Mouse (Mus musculus) liver, embryonic 16.5 days (tissue): ENCODE results near the gene Nfix. TPM values are rescaled to one million over a fixed set of nuclear protein-coding genes. Genes with fewer than 3 reads are reported as not detected.

Experiments
- ATAC-seq: fragments of 200-750 bp; cut with Nextera tagmentation; 2 replicates; pipeline ENCODE4 v1.8.0; 2017; ENCODE audit warnings: low read depth, mild to moderate bottlenecking, moderate number of reproducible peaks, moderate library complexity
- H3K27ac ChIP-seq: fragments of 300-500 bp; sonication (generic); 2 replicates; pipeline ENCODE4 v1.5.1; 2014; ENCODE audit warnings: mild to moderate bottlenecking, low read length
- H3K27me3 ChIP-seq: fragments of 300-500 bp; sonication (generic); 2 replicates; pipeline ENCODE4 v1.6.1; 2014; ENCODE audit warnings: low read depth, low read length, mixed read lengths; ENCODE audit not compliant: control insufficient read depth, insufficient read depth
- H3K36me3 ChIP-seq: fragments of 300-500 bp; sonication (generic); 2 replicates; pipeline ENCODE4 v1.6.1; 2014; ENCODE audit warnings: mild to moderate bottlenecking; ENCODE audit not compliant: control insufficient read depth, insufficient read depth
- H3K4me1 ChIP-seq: fragments of 300-500 bp; sonication (generic); 2 replicates; pipeline ENCODE4 v1.6.1; 2014; ENCODE audit warnings: low read depth, low read length, mixed read lengths; ENCODE audit not compliant: control insufficient read depth
- H3K4me2 ChIP-seq: fragments of 300-500 bp; sonication (generic); 2 replicates; pipeline ENCODE4 v1.6.1; 2014; ENCODE audit warnings: low read depth, low read length, mixed read lengths
- H3K4me3 ChIP-seq: fragments of 300-500 bp; sonication (generic); 2 replicates; pipeline ENCODE4 v1.5.1; 2014; ENCODE audit warnings: low read depth, mild to moderate bottlenecking, low read length
- H3K9ac ChIP-seq: fragments of 300-500 bp; sonication (generic); 2 replicates; pipeline ENCODE4 v1.6.1; 2014; ENCODE audit warnings: low read depth, low read length
- H3K9me3 ChIP-seq: fragments of 300-500 bp; sonication (generic); replicated peaks from 2 replicates; pipeline ENCODE4 v1.6.1; 2016; ENCODE audit warnings: low read length; ENCODE audit not compliant: control insufficient read depth
- WGBS: fragments of 180-500 bp; shearing (Covaris S2); extraction: QIAGEN DNeasy Blood & Tissue Kit; methylation state at CpG from one replicate; pipeline ENCODE4 v1.1.7; 2014; ENCODE audit not compliant: insufficient replicate concordance; 5-methylcytosine and 5-hydroxymethylcytosine counted together
- polyA plus RNA-seq: library from polyadenylated mRNA; unstranded; fragments of >200 nt; fragmentation: Nextera tagmentation; extraction: Ambion mirVana; gene quantifications from 2 replicates; pipeline ENCODE4 v1.2.1, GENCODE M21; 2015

Nfix gene
- polyA plus RNA-seq, 1 experiment from 2014 or later: 2.0 TPM

- Histone ChIP-seq H3K27me3 (no peaks in the 10 kb centered on the region), H3K4me1 (peaks cover 21% of the 10 kb centered on the region), H3K4me3 (no peak overlapping the region), H3K4me2 (no peak overlapping the region), H3K9ac (no peak overlapping the region), H3K36me3 (peaks cover 17% of the 10 kb centered on the region), H3K9me3 (no peaks in the 10 kb centered on the region), H3K27ac (no peak overlapping the region)
- ATAC-seq: no peak
- WGBS: 77% methylated on average over 4 of the region's 4 CpGs
Observed at GRCm38 (mm10) chr8:84693332-84693731, 106.8 kb downstream of the Nfix start.

DNA sequence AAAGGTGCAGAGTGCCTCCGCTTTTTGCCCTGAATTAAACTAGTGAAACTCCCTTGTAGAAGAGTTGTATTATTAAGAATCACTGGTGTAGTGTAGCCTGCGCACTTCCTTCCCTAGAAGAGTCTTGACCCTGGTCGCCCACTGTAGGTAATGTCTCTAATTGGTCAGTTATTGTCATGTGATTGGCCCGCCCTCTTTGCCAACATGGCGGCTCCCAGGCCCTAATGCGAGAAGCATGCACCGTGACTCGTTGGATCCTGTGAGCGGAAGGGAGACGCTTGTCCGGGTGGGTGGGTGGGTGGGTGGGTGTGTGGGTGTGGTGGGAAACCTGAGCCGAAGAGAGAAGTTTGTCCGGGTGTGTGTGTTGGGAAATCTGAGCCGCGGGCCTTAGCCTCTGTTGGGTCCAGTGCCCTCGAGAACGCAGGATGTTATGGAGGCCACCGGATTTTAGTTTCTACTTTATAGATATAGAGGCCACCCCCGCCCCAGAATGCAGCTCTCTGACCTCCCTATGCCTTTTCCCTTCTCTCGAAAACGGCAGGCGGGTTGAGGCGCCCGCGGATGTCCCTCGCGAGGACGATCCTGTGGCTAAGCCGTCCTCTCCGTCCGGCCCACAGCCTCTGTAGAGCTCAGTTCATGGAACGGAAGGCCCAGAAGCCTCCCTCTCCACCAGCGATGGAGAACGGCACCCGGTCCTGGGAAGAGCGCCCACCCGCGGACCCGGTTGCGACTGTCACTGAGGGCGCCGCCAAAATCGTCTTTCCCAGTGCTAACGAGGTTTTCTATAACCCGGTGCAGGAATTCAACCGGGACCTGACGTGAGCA is 110.8 kb downstream of the Nfix start:
- peak; percentile 76 for ATAC-seq
- Histone ChIP-seq H3K4me1 (peaks cover 42% of the 10 kb centered on the region), H3K4me3 (peak overlapping the region; percentile 81), H3K27ac (peak overlapping the region; percentile 46), H3K9me3 (no peaks in the 10 kb centered on the region), H3K27me3 (no peaks in the 10 kb centered on the region), H3K36me3 (0 out of 2 replicates have a peak, but pooled peaks cover 2% of the 10 kb centered on the region), H3K4me2 (peak overlapping the region; percentile 88), H3K9ac (peak overlapping the region; percentile 71)
- WGBS: under 1% methylated on average over 47 of the region's 47 CpGs

DNA sequence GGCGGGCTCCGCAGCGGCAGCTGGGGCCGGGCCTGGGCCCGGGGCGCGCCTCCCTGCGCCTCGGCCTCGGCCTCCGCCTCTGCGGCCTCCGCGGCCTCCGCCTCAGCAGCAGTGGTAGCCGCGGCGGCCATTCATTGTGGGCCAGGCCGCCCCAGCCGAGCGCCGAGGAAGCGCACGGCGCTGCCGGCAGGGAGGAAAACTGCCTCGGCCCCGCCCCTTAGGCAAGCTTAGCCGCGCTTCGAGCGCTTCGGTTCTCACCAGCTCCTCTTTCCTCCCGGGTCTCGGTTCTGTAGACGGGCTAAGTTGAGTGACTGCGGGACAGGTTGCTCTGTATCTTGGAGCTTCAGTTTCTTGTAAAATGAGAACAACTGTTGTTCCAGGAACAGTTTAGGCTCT is 112.4 kb downstream of the Nfix start, which contains the start of gene Nacc1:
Gene Nacc1 (minus strand): TSS at position 158 of the 396 bp plus-strand sequence.
- Histone ChIP-seq H3K4me1 (peaks cover 46% of the 10 kb centered on the region), H3K4me3 (peak within 1 kb of the TSS; percentile 97), H3K4me2 (peak within 1 kb of the TSS; percentile 88), H3K9ac (peak within 1 kb of the TSS; percentile 99), H3K27me3 (no peaks in the 10 kb centered on the region), H3K27ac (peak within 1 kb of the TSS; percentile 92), H3K36me3 (0 out of 2 replicates have a peak, but pooled peaks cover 2% of the 10 kb centered on the region), H3K9me3 (no peaks in the 10 kb centered on the region)
- WGBS: 0% methylated on average over 35 of the region's 37 CpGs
- peak; percentile 85 for ATAC-seq

DNA sequence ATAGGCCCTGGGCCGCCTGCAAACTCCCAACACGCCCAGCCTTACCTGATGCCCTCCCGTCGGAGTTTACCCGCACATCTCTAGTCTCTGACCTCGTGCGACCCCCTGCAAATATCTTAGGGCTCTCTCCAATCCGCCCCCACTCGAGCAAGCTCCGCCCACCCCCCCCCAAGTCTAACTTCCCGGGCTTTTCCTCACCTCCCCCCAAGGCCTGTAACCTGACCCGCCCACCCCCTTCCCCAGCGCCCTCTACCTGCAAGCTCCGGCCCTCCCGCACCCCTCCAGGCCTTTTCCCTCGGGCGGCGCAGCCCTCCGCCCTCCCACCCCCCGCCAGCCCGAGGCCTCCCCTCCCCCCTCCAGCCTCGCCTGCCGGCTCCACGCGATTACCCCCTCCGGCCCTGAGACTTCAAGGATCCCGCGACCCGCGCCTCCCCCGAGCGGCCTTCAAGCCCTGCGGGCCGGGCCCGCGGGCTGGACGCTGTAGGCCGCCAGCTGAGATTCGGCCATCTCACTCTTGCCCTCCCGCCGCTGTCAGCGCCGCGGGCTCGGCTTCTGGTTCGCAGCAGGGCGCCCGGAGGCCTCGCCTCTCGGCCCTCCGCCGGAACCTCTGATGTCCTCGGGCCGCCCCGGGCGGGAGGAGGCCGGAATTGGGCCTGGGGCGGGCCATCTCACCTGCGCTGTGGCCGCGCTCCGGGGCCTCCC is 113.0 kb downstream of the Nfix start:
- H3K4me3 ChIP-seq: peak overlapping the region; percentile 97
- peak; percentile 42 for ATAC-seq

GRCm38 (mm10) chr8:84686191-84687002 is 113.7 kb downstream of the Nfix start, which contains the start of gene Trmt1:
Trmt1 (plus strand) TSS chr8:84686307.
- H3K4me2 ChIP-seq: peak within 1 kb of the TSS; percentile 88
- WGBS: 8% methylated on average over 20 of the region's 20 CpGs
- no peaks in the 10 kb centered on the region for H3K27me3 ChIP-seq
- peak within 1 kb of the TSS; percentile 92 for H3K27ac ChIP-seq
- no peak for ATAC-seq
- peaks cover 50% of the 10 kb centered on the region for H3K4me1 ChIP-seq
- H3K4me3 ChIP-seq: peak within 1 kb of the TSS; percentile 97
- peaks cover 3% of the 10 kb centered on the region; the same call in 1 of the 2 replicates for H3K36me3 ChIP-seq
- peak within 1 kb of the TSS; percentile 99 for H3K9ac ChIP-seq
- H3K9me3 ChIP-seq: no peaks in the 10 kb centered on the region

More for the DNA sequence above, 113.0 kb downstream of the Nfix start:
- H3K4me1 ChIP-seq: peaks cover 48% of the 10 kb centered on the region
- H3K27me3 ChIP-seq: no peaks in the 10 kb centered on the region
- H3K9me3 ChIP-seq: no peaks in the 10 kb centered on the region
- peak overlapping the region; percentile 92 for H3K27ac ChIP-seq
- H3K4me2 ChIP-seq: peak overlapping the region; percentile 88
- peaks cover 2% of the 10 kb centered on the region; the same call in 1 of the 2 replicates for H3K36me3 ChIP-seq
- 1% methylated on average over 51 of the region's 62 CpGs for WGBS
- H3K9ac ChIP-seq: peak overlapping the region; percentile 99

DNA sequence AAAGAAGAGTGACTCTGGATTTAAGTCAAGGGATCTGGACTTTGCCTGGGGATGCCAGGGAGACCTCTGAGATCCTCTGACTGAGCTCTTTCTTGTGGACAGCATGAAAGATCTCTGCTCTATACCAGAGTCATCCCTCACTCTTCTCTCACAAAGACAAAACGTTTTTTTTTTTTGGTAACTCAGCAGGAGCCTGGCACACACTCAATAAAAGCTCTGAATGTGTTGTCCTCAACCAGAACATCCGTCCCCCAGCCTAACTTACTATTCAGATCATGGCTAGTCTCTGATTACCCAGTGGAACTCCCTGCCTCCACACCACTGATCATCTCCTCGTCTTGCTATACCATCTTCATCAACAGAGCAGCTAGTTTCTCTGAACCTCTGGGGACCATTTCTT is 115.6 kb downstream of the Nfix start:
- Histone ChIP-seq H3K9me3 (no peaks in the 10 kb centered on the region), H3K27me3 (no peaks in the 10 kb centered on the region), H3K9ac (no peak overlapping the region), H3K4me2 (no peak overlapping the region), H3K27ac (no peak overlapping the region), H3K36me3 (peaks cover 3% of the 10 kb centered on the region; the same call in 1 of the 2 replicates), H3K4me1 (peaks cover 41% of the 10 kb centered on the region), H3K4me3 (no peak overlapping the region)
- 55% methylated on average over 3 of the region's 3 CpGs for WGBS
- ATAC-seq: no peak

- H3K4me2 ChIP-seq: no peak overlapping the region
- no peak overlapping the region for H3K27ac ChIP-seq
- no peaks in the 10 kb centered on the region for H3K9me3 ChIP-seq
- H3K36me3 ChIP-seq: peaks cover 3% of the 10 kb centered on the region; the same call in 1 of the 2 replicates
- WGBS: 39% methylated on average over 2 of the region's 2 CpGs
- H3K4me1 ChIP-seq: peaks cover 33% of the 10 kb centered on the region
- H3K9ac ChIP-seq: no peak overlapping the region
- no peak overlapping the region for H3K4me3 ChIP-seq
- ATAC-seq: no peak
- no peaks in the 10 kb centered on the region for H3K27me3 ChIP-seq
Observed at GRCm38 (mm10) chr8:84682257-84682656, 117.9 kb downstream of the Nfix start.

DNA sequence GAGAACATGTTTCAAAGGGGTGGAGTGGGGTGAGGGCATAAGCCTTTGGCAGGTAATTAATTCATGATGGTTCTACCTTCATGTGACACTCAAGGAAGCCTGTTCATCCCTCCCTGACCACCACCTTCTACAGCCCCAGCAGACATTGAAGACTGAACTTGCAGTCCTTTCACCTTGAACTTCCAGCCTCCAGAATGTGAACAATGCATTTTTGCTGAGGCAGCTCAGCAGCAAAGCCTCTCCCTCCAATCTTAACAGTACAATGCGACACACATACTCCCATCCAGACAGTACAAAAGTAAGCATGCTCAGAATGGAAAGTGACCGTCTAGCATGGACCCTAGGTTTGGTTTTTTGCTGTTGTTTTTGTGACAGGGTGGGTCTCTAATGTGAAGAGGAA is 118.7 kb downstream of the Nfix start:
- Histone ChIP-seq H3K27ac (no peak overlapping the region), H3K4me1 (peaks cover 30% of the 10 kb centered on the region), H3K9ac (no peak overlapping the region), H3K4me3 (no peak overlapping the region), H3K27me3 (no peaks in the 10 kb centered on the region), H3K36me3 (peaks cover 3% of the 10 kb centered on the region; the same call in 1 of the 2 replicates), H3K4me2 (no peak overlapping the region), H3K9me3 (no peaks in the 10 kb centered on the region)
- 76% methylated on average over 2 of the region's 2 CpGs for WGBS
- no peak for ATAC-seq
